Mouse (Mus musculus) forebrain, postnatal 0 days (tissue): ENCODE data around the gene Alpk1. TPM values are rescaled to one million over a fixed set of nuclear protein-coding genes. Genes with fewer than 3 reads are reported as not detected.

Experiments
- ATAC-seq: fragments of 200-750 bp; cut with Nextera tagmentation; 2 replicates; pipeline ENCODE4 v1.8.0; 2017; ENCODE audit warnings: mild to moderate bottlenecking, moderate library complexity
- DNase-seq: peaks from one replicate; pipeline ENCODE4 v3.0.0-alpha.2; 2015
- H3K27ac ChIP-seq: fragments of 300-500 bp; sonication (generic); 2 replicates; pipeline ENCODE4 v1.5.1; 2014; ENCODE audit warnings: low read depth, mild to moderate bottlenecking, antibody characterized with exemption, low read length, moderate library complexity, mixed read lengths
- H3K27me3 ChIP-seq: fragments of 300-500 bp; sonication (generic); 2 replicates; pipeline ENCODE4 v1.6.1; 2014; ENCODE audit warnings: mild to moderate bottlenecking, low read length, mixed read lengths; ENCODE audit not compliant: insufficient read depth
- H3K36me3 ChIP-seq: fragments of 300-500 bp; sonication (generic); 2 replicates; pipeline ENCODE4 v1.6.1; 2014; ENCODE audit warnings: mild to moderate bottlenecking, moderate library complexity; ENCODE audit not compliant: insufficient read depth
- H3K4me1 ChIP-seq: fragments of 300-500 bp; sonication (generic); 2 replicates; pipeline ENCODE4 v1.6.1; 2014; ENCODE audit warnings: antibody characterized with exemption; ENCODE audit not compliant: insufficient read depth
- H3K4me2 ChIP-seq: fragments of 300-500 bp; sonication (generic); 2 replicates; pipeline ENCODE4 v1.6.1; 2014; ENCODE audit warnings: low read depth, mild to moderate bottlenecking, moderate library complexity
- H3K4me3 ChIP-seq: fragments of 300-500 bp; sonication (generic); 2 replicates; pipeline ENCODE4 v1.5.1; 2014; ENCODE audit warnings: low read depth, low read length, mixed read lengths
- H3K9ac ChIP-seq: fragments of 300-500 bp; sonication (generic); 2 replicates; pipeline ENCODE4 v1.6.1; 2014; ENCODE audit warnings: mild to moderate bottlenecking
- H3K9me3 ChIP-seq: fragments of 300-500 bp; sonication (generic); 2 replicates; pipeline ENCODE4 v1.6.1; 2016; ENCODE audit warnings: low read length
- CTCF ChIP-seq: sonication (generic); IDR thresholded peaks from 2 replicates; pipeline ENCODE4 v1.5.1; 2016; ENCODE audit warnings: antibody characterized with exemption, control low read depth, low read depth
- WGBS: fragments of 180-500 bp; shearing (Covaris S2); extraction: QIAGEN DNeasy Blood & Tissue Kit; methylation state at CpG from one replicate; pipeline ENCODE4 v1.1.7; 2014; 5-methylcytosine and 5-hydroxymethylcytosine counted together
- polyA plus RNA-seq: library from polyadenylated mRNA; unstranded; fragments of >200 nt; fragmentation: Nextera tagmentation; extraction: Ambion mirVana; gene quantifications from 2 replicates; pipeline ENCODE4 v1.2.1, GENCODE M21; 2015
- total RNA-seq: library from RNA; depleted of rRNA; stranded (reverse); fragments of >200 nt; gene quantifications from 2 replicates; pipeline ENCODE4 v1.2.3, GENCODE M21; 2014; rRNA removed

Alpk1 gene
- total RNA-seq (1.3 and 3.5 TPM in 2 replicates), polyA plus RNA-seq (0.30 and 0.39 TPM in 2 replicates)

DNA sequence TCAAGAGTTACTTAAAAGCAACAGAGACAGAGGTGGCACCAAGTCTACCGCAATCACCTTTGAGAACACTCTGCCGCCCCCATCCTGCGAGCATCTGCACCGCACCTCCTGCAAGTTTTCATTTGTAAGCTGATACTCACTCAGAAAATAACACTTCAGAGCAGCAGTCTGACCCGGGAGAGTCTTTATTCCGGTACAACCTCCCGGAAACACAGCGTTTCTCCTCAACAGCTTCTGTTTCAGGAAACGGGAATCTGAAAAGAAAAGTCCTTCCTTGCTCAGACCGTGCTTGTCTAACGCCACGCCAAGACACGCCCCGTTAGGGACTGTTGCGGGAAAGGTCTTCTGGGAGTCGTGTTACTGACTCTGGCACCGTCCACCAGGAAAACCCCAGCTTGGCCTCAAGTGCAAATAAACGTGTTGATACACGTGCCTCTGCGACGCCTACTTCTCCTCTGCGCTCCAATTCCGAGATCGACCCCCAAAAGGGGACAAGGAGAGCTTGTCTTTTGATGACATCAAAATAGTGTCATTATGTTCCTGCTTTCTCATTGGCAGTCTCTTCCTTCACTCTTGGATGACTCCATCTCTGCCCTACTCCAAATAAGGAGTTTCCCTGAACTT, at the start of gene Alpk1:
TSS of gene Alpk1 (minus strand) at position 507 of the 624 bp plus-strand sequence.
- Histone ChIP-seq H3K36me3 (no peaks in the 10 kb centered on the region), H3K27ac (no peak within 1 kb of the TSS), H3K9me3 (no peaks in the 10 kb centered on the region), H3K9ac (peak within 1 kb of the TSS; percentile 10; the same call in 1 of the 2 replicates), H3K4me3 (peak within 1 kb of the TSS; percentile 33), H3K4me1 (0 out of 2 replicates have a peak, but pooled peaks cover 4% of the 10 kb centered on the region), H3K27me3 (no peaks in the 10 kb centered on the region), H3K4me2 (peak within 1 kb of the TSS; percentile 52)
- peak; percentile 93 for ATAC-seq
- WGBS = 1% methylated on average over 24 of the region's 24 CpGs
- TF ChIP-seq CTCF = peak; percentile 52
- peak; percentile 50 for DNase-seq

- no peak overlapping the region for H3K4me3 ChIP-seq
- no peak overlapping the region for H3K9ac ChIP-seq
- no peaks in the 10 kb centered on the region for H3K27me3 ChIP-seq
- TF ChIP-seq CTCF = no peak
- H3K27ac ChIP-seq = no peak overlapping the region
- no peak overlapping the region for H3K4me2 ChIP-seq
- DNase-seq = no peak
- ATAC-seq = 0 out of 2 replicates have a peak, but pooled peaks have one; percentile 32
- 51% methylated on average over 7 of the region's 7 CpGs for WGBS
- H3K9me3 ChIP-seq = no peaks in the 10 kb centered on the region
- H3K4me1 ChIP-seq = no peaks in the 10 kb centered on the region
- H3K36me3 ChIP-seq = peaks cover 3% of the 10 kb centered on the region; the same call in 1 of the 2 replicates
Observed at GRCm38 (mm10) chr3:127827123-127827522, 46.8 kb upstream of the Alpk1 start.

- H3K4me3 ChIP-seq = no peak overlapping the region
- H3K4me1 ChIP-seq = no peaks in the 10 kb centered on the region
- no peak for TF ChIP-seq CTCF
- H3K36me3 ChIP-seq = peaks cover 5% of the 10 kb centered on the region; the same call in 1 of the 2 replicates
- no peak overlapping the region for H3K9ac ChIP-seq
- H3K4me2 ChIP-seq = no peak overlapping the region
- H3K27me3 ChIP-seq = no peaks in the 10 kb centered on the region
- 72% methylated on average over 7 of the region's 7 CpGs for WGBS
- DNase-seq = no peak
- no peak overlapping the region for H3K27ac ChIP-seq
- no peaks in the 10 kb centered on the region for H3K9me3 ChIP-seq
- ATAC-seq = no peak
Observed at GRCm38 (mm10) chr3:127826503-127826902, 46.2 kb upstream of the Alpk1 start.

DNA sequence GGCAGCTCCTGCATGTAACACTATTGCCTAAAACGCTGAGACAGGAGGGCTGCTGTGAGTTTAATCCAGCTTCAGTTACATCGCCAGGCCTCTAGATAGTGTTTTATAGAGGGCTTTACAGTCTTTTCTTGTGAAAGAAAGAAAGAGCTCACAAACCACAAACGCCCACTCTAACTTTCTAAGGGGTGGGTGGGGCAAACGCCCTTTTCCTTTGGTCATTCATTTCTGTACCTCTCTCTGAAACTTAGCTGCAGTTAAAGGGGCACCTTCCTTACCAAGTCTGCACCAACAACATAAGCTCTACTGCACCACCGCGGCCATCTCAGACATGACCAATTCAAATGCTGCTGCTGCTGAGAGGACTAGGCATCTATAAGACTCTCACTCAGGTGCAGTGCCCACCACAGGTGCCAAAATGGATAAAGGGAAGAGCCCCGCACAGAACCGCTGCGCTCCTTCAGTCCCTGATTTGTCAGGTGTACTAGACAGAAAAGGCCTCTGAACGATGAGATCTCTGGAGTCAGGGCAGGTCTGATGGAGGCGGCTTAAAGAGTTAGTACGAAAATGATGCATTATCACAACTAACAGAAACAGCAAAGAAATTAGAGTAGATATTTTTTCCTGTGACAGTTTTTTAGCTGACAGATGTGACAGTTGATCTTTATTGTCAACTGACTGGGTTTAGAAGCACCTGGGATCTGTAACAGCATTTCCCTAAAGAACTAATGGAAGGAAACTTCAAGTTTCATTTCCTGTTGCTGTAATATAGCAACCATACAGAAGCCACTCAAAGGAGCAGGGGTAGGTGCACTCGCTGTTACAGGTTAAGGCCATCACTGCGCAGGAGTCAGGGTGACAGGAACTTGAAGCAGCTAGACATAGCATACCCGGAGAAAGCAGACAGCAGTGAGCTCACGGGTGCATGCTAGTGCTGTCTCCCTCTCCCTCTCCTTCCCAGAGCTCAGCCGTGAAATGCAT, 43.8 kb upstream of the Alpk1 start:
- Histone ChIP-seq H3K4me2 (no peak overlapping the region), H3K4me1 (no peaks in the 10 kb centered on the region), H3K36me3 (peaks cover 9% of the 10 kb centered on the region; the same call in 1 of the 2 replicates), H3K27me3 (no peaks in the 10 kb centered on the region), H3K9ac (no peak overlapping the region), H3K9me3 (no peaks in the 10 kb centered on the region), H3K4me3 (no peak overlapping the region), H3K27ac (no peak overlapping the region)
- 72% methylated on average over 17 of the region's 17 CpGs for WGBS
- ATAC-seq (no peak), DNase-seq (no peak)
- TF ChIP-seq CTCF = no peak

GRCm38 (mm10) chr3:127821209-127821608, 40.9 kb upstream of the Alpk1 start:
- no peak for ATAC-seq
- no peaks in the 10 kb centered on the region for H3K27me3 ChIP-seq
- H3K36me3 ChIP-seq = peaks cover 22% of the 10 kb centered on the region; the same call in 1 of the 2 replicates
- H3K4me3 ChIP-seq = no peak overlapping the region
- 84% methylated on average over 5 of the region's 5 CpGs for WGBS
- no peak overlapping the region for H3K9ac ChIP-seq
- no peak for DNase-seq
- H3K4me1 ChIP-seq = no peaks in the 10 kb centered on the region
- no peaks in the 10 kb centered on the region for H3K9me3 ChIP-seq
- no peak for TF ChIP-seq CTCF
- no peak overlapping the region for H3K27ac ChIP-seq
- H3K4me2 ChIP-seq = no peak overlapping the region

- DNase-seq (no peak), ATAC-seq (no peak)
- WGBS = 89% methylated on average over 1 of the region's 1 CpGs
- Histone ChIP-seq H3K27me3 (no peaks in the 10 kb centered on the region), H3K9me3 (no peaks in the 10 kb centered on the region), H3K4me1 (no peaks in the 10 kb centered on the region), H3K4me2 (no peak overlapping the region), H3K9ac (no peak overlapping the region), H3K4me3 (no peak overlapping the region), H3K36me3 (peaks cover 23% of the 10 kb centered on the region; the same call in 1 of the 2 replicates), H3K27ac (no peak overlapping the region)
- no peak for TF ChIP-seq CTCF
Observed at GRCm38 (mm10) chr3:127820400-127820799, 40.1 kb upstream of the Alpk1 start.
